Mouse (Mus musculus) 3T3-L1 (cell line): ENCODE data around the gene Th.

ENCODE experiments used
- DNase-seq: peaks from one replicate; pipeline ENCODE4 v3.0.0-alpha.2; 2015; ENCODE audit warnings: low read depth, low spot score

The Th gene

DNA sequence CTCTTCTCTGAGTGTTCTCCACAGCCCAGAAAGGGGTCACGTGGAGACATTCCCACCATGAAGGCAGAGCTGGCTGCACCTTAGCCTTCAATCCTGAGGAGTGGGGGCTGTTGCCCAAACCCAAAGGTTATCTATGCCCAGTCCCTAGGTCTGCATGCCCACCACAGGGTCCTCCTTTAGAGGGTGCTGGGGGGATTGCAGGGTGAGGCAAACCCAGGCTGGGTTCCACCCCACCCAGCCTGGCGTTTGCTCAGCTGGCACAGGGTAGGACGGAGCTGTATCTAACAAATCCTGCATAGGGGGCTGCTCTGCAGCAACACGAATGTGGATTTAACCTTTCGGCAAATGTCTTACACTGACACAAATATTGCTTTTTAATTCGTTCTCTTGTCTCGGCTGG lies 29.2 kb downstream of the Th start:
- DNase-seq, result no peak

DNA sequence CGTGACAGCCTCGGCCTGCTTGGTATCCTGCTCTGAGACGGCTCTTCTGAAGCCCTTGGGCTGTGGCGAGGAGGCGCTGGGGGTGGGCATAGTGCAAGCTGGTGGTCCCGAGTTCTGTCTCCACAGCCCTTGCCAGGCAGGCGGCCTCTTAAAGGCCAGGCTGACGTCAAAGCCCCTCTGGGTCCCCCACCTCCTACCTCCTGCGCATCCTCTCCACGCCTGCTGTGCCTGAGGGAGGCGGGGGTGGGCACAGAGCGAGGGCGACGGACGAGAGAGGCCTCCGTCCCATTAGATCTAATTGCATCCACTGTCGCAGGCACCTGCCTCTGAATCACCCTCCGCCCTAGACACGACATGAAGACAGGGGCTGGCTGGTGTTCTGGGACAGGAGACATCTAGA lies 31.1 kb downstream of the Th start:
- DNase-seq, result no peak

DNA sequence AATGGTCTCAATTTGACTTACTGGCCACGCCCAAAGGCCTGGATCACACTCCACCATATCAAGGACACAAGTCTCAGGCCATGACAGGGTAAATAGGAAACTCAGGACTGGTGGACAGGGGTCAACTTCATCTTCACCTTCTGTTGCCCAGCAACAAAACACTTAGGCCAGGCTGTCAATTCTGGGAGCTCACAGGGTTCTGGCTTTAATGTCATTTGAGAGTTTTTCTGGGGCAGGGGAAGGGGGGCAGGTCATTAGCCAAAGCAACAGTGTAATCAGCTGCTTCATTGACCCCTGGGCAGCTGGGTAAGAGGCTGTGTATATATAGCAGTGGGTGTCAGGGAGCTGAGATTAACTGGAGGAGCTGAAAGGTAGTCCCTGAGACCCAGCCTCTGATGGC lies 33.5 kb downstream of the Th start:
- DNase-seq, result no peak

DNA sequence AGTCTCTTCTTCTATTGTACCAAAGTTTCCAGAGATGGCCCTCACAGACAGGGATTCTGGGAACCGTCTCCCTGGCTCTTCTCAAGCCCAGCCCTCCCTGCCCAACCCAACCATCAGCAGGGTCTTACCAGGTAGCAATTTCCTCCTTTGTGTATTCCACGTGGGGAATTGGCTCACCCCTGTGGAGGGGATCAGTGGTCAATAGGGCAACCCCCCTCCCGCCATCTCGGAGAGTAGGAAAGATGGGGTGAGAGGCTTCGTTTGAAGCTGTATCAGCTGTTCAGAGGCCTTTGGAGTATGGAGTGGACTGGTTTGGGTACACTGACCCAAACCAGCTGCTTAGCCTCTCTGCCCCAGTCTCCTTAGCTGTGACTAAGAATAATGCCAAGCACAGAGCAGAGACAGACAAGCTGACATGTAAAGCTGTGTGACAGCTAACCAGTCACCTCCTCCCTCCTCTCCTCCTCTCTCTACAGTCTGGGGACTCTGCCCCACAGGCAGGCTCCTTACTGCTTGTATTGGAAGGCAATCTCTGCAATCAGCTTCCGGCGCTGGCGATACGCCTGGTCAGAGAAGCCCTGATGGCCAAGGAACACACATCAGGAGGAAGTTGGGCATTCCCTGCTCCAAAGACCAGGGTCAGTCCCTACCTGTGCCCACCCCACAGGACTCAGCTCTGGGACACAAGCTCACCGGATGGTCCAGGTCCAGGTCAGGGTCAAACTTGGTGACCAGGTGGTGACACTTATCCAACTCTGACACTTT lies 34.8 kb downstream of the Th start:
- no peak for DNase-seq

DNA sequence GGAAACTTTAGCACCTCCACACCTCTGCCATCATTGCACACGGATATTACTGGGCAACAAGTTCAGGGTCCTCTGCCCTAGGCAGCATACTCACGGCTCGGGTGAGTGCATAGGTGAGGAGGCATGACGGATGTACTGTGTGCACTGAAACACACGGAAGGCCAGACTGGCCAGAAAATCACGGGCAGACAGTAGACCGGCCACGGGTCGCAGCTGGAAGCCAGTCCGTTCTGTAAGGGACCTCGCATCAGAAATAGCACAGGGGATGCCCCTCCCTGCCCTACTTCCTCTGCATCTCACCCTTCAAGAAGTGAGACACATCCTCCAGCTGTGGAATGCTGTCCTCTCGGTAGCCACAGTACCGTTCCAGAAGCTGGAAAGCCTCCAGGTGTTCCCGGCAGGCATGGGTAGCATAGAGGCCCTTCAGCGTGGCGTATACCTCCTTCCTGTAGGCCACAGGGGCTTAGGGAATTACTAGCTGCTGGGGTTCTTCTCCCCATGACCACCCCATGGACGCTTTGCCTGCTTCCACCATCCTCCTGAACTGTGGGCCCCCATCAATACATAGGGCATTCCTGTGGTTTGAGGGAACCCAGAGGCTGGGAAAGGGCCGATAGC lies 35.6 kb downstream of the Th start:
- DNase-seq, result no peak

DNA sequence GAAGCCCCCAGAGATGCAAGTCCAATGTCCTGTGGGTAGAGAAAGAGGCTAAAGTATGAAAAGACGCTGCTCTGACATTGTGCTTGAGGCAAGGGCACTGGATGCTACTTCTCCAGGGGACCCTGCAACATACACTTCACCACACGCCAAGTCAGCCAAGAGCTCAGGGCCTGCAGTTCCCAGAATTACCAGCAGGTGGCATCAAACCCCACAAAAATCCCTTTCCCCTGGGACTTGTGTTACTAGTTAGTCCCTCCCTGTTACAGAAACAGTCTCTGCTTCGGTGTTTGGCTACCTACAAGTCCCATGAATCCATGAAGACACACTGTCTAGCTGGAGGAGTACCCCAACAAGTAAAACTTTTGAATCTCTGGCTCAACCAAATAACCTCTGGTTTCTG lies 36.3 kb downstream of the Th start:
- DNase-seq, result peak; percentile 84

DNA sequence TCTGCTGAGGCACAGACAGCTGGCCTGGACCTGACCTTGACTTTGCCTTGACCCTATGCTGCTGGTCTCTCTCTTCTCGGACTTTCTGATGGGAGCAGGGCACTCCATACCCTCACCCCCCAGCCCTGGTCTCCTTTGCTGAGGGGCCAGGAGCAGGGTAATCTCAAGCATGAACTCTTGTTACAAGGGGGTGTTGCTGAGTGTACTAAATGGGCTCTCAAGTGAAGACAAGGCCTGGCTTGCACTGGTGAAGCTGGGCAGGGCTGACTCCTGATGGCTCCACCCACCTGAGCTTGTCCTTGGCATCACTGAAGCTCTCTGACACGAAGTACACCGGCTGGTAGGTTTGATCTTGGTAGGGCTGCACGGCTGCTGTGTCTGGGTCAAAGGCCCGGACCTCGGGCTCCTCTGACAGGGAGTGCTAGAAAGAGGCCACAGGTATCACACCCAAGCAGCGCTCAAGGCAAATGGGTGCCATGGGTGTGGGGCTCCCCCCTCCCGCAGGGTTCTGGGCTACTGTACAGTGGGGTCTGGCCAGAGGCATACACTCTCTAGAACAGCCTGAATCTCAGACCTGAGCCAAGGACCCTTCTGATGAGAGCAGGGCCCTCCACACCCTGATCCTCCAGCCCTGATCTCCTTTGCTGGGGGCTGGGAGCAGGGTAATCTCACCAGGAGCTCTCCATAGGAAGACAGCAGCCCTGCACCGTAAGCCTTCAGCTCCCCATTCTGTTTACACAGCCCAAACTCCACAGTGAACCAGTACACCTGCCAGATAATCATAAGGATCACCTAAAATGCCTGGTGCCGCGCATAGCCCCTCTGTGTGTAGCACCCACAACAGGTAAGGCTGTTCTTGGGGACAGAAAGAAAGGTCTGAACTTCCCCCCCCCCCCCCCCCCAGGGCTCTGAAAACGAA lies 36.9 kb downstream of the Th start:
- no peak for DNase-seq

DNA sequence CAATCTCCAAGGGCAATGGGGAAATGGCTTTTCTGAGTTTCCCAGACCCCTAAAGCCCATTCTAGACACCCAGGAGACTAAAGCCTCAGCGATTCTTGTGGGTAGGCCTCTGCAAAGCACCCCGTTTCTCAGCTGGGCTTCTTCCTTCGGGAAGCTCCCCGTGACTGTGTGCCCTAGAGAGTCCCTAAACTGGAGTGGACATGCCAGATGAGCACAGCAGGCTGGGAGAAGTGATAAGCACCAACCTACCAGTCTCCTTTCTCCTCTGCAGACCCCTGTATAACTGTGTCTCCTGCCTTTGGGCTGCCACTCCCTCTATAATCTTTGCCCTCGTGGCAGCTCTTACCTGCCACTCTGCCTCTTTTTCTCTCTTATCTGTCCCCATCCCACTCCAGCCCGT lies 37.6 kb downstream of the Th start:
- no peak for DNase-seq

DNA sequence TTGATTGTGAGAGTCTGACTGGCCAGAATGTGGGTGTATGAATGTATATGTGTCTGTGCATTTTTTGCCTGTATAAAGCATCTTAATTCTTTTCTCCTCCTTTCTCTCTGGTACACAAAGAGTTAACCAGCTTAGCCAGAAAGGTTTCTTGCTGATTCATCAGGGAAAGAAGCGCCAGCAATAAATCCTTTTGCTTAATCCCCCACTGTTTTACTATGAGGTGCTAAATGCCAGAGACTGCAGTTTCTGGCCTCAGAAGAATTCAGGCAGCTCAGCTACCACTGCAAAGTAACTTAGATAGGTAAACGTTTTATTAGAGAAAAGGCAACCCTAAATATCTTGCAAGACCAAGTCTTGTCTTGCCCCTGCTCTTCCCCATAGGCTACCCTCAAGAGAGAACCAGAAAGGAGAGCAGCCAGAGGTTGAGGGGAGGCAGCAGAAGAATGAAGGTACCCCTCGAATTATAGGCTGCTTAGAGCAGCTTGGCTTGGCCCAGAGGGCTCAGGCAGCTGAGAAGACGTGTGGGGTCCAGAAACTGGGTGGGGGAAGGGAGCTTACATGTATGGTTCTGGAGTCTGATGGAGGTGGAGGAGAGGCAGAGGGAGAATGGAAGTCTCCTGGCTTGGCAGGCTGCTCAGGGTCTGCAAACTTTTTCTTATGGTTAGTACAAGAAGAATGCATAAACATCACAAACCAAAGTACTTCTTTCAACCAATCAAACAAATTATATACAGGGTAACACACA lies 61.3 kb downstream of the Th start:
- no peak for DNase-seq

DNA sequence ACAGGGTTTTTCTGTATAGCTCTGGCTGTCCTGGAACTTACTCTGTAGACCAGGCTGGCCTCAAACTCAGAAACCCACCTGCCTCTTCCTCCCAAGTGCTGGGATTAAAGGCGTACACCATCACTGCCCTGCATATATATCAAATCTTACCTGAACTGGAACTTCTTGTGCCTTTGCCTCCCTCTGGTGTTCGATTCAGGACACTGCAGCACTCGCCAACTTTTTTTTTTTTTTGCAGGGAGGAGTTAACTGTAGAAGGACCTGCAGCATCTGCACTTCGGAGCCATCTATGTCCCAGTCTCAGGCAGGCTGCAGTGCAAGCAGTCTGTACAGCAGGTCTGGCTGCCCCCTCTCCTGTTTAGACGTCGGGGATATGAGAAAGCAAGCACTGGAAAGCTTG lies 80.2 kb downstream of the Th start:
- peak; percentile 65 for DNase-seq
